Mouse (Mus musculus): ENCODE data around the gene Lonp2. TPM values are rescaled to one million over a fixed set of nuclear protein-coding genes. Genes with fewer than 3 reads are reported as not detected.

The Lonp2 gene
- polyA plus RNA-seq (2012; ENCODE audit: low replicate concordance) = 16.4 and 70.3 TPM in 2 replicates

GRCm38 (mm10) chr8:86623911-86624731 is at the start of gene Lonp2:
Gene Lonp2 (plus strand): TSS chr8:86624043.

GRCm38 (mm10) chr8:86580458-86580857 is 43.4 kb upstream of the Lonp2 start, which contains the start of gene Abcc12:
Gene Abcc12 (minus strand): TSS chr8:86580686.

GRCm38 (mm10) chr8:86745221-86745934 is 121.5 kb downstream of the Lonp2 start, which contains the start of the genes Gm10638 and Siah1a:
Gene Gm10638 (plus strand): TSS chr8:86745699.
Gene Siah1a (minus strand): TSS chr8:86745934.

Other genes starting within 250 kb of the Lonp2 start
- gene Abcc12, start 43.4 kb upstream of the Lonp2 start, polyA plus RNA-seq (2012; ENCODE audit: low replicate concordance) = not detected in 2 replicates
- 0.85 and 1.3 TPM in 2 replicates for gene Gm10638, start 121.7 kb downstream of the Lonp2 start, polyA plus RNA-seq (2012; ENCODE audit: low replicate concordance)
- gene Siah1a, start 121.9 kb downstream of the Lonp2 start, polyA plus RNA-seq (2012; ENCODE audit: low replicate concordance) = 7.9 and 10.2 TPM in 2 replicates